Mouse (Mus musculus) lung, adult 18-20 months (tissue): ENCODE measurements at regions not wholly inside any gene's neighbourhood (a gene's known extent, or its start where the extent isn't known, plus 50 kb on each side); places are given as distances from the start of the nearest gene placed in this dataset.

Experiments
- DNase-seq, 2 experiments: peaks; one replicate each; pipeline ENCODE4 v3.0.0; 2022; ENCODE audit warnings: mixed read lengths in 2 of 2

GRCm38 (mm10) chr12:39952854-39953253 lies 85.0 kb downstream of the Arl4a start:
- no peak for DNase-seq

- DNase-seq, result peak; percentile 8 to 23
Measured at GRCm38 (mm10) chr12:39951911-39952310, 85.9 kb downstream of the Arl4a start.

- DNase-seq, result peak; percentile 44 to 62
Measured at GRCm38 (mm10) chr12:39950270-39950801, 87.5 kb downstream of the Arl4a start.

GRCm38 (mm10) chr12:39942910-39943309 lies 94.9 kb downstream of the Arl4a start:
- DNase-seq, result no peak

GRCm38 (mm10) chr12:39941162-39941561 lies 96.7 kb downstream of the Arl4a start:
- no peak for DNase-seq

- DNase-seq, result no peak
Measured at GRCm38 (mm10) chr12:39939017-39939416, 98.8 kb downstream of the Arl4a start.

GRCm38 (mm10) chr12:39938211-39938610 lies 99.6 kb downstream of the Arl4a start:
- DNase-seq, result no peak

- DNase-seq, result no peak
Measured at GRCm38 (mm10) chr12:39936331-39936730, 101.5 kb downstream of the Arl4a start.

- no peak for DNase-seq
Measured at GRCm38 (mm10) chr12:39935775-39936174, 102.0 kb downstream of the Arl4a start.

GRCm38 (mm10) chr12:39934877-39935276 lies 102.9 kb downstream of the Arl4a start:
- no peak for DNase-seq

GRCm38 (mm10) chr12:39931251-39931650 lies 106.6 kb downstream of the Arl4a start:
- DNase-seq, result no peak

GRCm38 (mm10) chr12:39927902-39928301 lies 109.9 kb downstream of the Arl4a start:
- no peak for DNase-seq

- no peak for DNase-seq
Measured at GRCm38 (mm10) chr12:39927014-39927413, 110.8 kb downstream of the Arl4a start.

- DNase-seq, result no peak
Measured at GRCm38 (mm10) chr12:39921481-39921880, 116.3 kb downstream of the Arl4a start.

GRCm38 (mm10) chr12:39920466-39920913 lies 117.3 kb downstream of the Arl4a start:
- peak; percentile 26 to 63 for DNase-seq

GRCm38 (mm10) chr12:39919909-39920308 lies 117.9 kb downstream of the Arl4a start:
- DNase-seq, result no peak

GRCm38 (mm10) chr12:39888493-39888892 lies 149.3 kb downstream of the Arl4a start:
- DNase-seq, result no peak

GRCm38 (mm10) chr12:39885366-39885765 lies 152.5 kb downstream of the Arl4a start:
- DNase-seq, result no peak

GRCm38 (mm10) chr12:39880309-39880708 lies 157.5 kb downstream of the Arl4a start:
- DNase-seq, result no peak

GRCm38 (mm10) chr12:39873917-39874316 lies 163.9 kb downstream of the Arl4a start:
- no peak for DNase-seq

GRCm38 (mm10) chr12:39861797-39862196 lies 176.0 kb downstream of the Arl4a start:
- no peak for DNase-seq

- DNase-seq, result no peak
Measured at GRCm38 (mm10) chr12:39851610-39852009, 186.2 kb downstream of the Arl4a start.

- no peak for DNase-seq
Measured at GRCm38 (mm10) chr12:39849346-39850058, 188.3 kb downstream of the Arl4a start.

- no peak for DNase-seq
Measured at GRCm38 (mm10) chr12:39840615-39841014, 197.2 kb downstream of the Arl4a start.

GRCm38 (mm10) chr12:39840179-39840578 lies 197.6 kb downstream of the Arl4a start:
- DNase-seq, result no peak
